Mouse (Mus musculus): Measurements from ENCODE around the gene Clec2i. TPM values are rescaled to one million over a fixed set of nuclear protein-coding genes. Genes with fewer than 3 reads are reported as not detected.
"Not testable (repeated sequence)": the region's sequence is repeated elsewhere in the genome, so short reads cannot be mapped to it uniquely, and the experiment has no call there.

Clec2i gene
- polyA plus RNA-seq, 1 experiment: not detected

GRCm38 (mm10) chr6:128857976-128858375, 29.4 kb upstream of the Clec2i start:
- Histone ChIP-seq H3K27ac (ENCODE audit: insufficient read depth, low read length) (no peak overlapping the region), H3K4me1 (ENCODE audit: control insufficient read depth, insufficient read depth, low read length) (no peaks in the 10 kb centered on the region), H3K27me3 (ENCODE audit: control insufficient read depth, insufficient read depth, low read length) (no peaks in the 10 kb centered on the region), H3K4me3 (replicated peaks; ENCODE audit: insufficient read depth, low read depth, low read length) (no peak overlapping the region)
- no peak for DNase-seq
- WGBS: 94% methylated on average over 2 of the region's 2 CpGs
- TF ChIP-seq CTCF (IDR thresholded peaks at IDR 0.05; ENCODE audit: borderline replicate concordance, insufficient read depth, low read depth, low read length) (no peak), POLR2A (IDR thresholded peaks at IDR 0.05; ENCODE audit: borderline replicate concordance, insufficient read depth, low read length) (no peak)

GRCm38 (mm10) chr6:128868861-128869260, 18.5 kb upstream of the Clec2i start:
- no peak for TF ChIP-seq POLR2A (IDR thresholded peaks at IDR 0.05; ENCODE audit: borderline replicate concordance, insufficient read depth, low read length)
- TF ChIP-seq CTCF (IDR thresholded peaks at IDR 0.05; ENCODE audit: borderline replicate concordance, insufficient read depth, low read depth, low read length): no peak
- no peak for DNase-seq
- no peaks in the 10 kb centered on the region for H3K27me3 ChIP-seq (ENCODE audit: control insufficient read depth, insufficient read depth, low read length)
- WGBS: 28% methylated on average over 3 of the region's 3 CpGs
- no peak overlapping the region for H3K4me3 ChIP-seq (replicated peaks; ENCODE audit: insufficient read depth, low read depth, low read length)
- H3K27ac ChIP-seq (ENCODE audit: insufficient read depth, low read length): no peak overlapping the region
- H3K4me1 ChIP-seq (ENCODE audit: control insufficient read depth, insufficient read depth, low read length): no peaks in the 10 kb centered on the region

GRCm38 (mm10) chr6:128871910-128872610, 15.3 kb upstream of the Clec2i start:
- no peak for DNase-seq
- TF ChIP-seq CTCF (IDR thresholded peaks at IDR 0.05; ENCODE audit: borderline replicate concordance, insufficient read depth, low read depth, low read length): no peak
- no peak for TF ChIP-seq POLR2A (IDR thresholded peaks at IDR 0.05; ENCODE audit: borderline replicate concordance, insufficient read depth, low read length)
- Histone ChIP-seq H3K27ac (ENCODE audit: insufficient read depth, low read length) (no peak overlapping the region), H3K27me3 (ENCODE audit: control insufficient read depth, insufficient read depth, low read length) (no peaks in the 10 kb centered on the region), H3K4me3 (replicated peaks; ENCODE audit: insufficient read depth, low read depth, low read length) (no peak overlapping the region), H3K4me1 (ENCODE audit: control insufficient read depth, insufficient read depth, low read length) (no peaks in the 10 kb centered on the region)
- 87% methylated on average over 1 of the region's 1 CpGs for WGBS

DNA sequence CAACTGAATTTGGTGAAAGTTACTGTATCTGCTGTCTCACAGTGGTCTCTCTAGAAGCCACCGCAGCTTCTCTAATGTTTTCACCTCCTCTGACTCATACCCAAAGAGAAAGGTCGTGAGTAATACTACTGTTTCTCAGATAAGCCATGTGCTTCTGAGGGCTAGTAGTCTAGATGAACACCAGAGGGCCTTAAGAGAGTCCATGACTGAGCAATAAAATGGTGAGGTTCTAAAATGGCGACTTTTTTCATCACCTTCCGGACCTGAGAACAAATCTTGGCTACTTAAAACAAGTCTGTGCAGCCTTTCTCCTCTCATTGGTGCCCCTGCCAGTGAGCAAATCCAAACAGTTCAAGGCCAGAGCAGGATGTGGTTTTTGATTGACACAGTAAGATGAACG, 1.4 kb downstream of the Clec2i start:
- H3K4me1 ChIP-seq (ENCODE audit: control insufficient read depth, insufficient read depth, low read length): no peaks in the 10 kb centered on the region
- TF ChIP-seq CTCF (IDR thresholded peaks at IDR 0.05; ENCODE audit: borderline replicate concordance, insufficient read depth, low read depth, low read length) (no peak), POLR2A (IDR thresholded peaks at IDR 0.05; ENCODE audit: borderline replicate concordance, insufficient read depth, low read length) (no peak)
- WGBS: 73% methylated on average over 5 of the region's 5 CpGs
- H3K27ac ChIP-seq (ENCODE audit: insufficient read depth, low read length): no peak overlapping the region
- no peak for DNase-seq
- H3K27me3 ChIP-seq (ENCODE audit: control insufficient read depth, insufficient read depth, low read length): no peaks in the 10 kb centered on the region
- H3K4me3 ChIP-seq (replicated peaks; ENCODE audit: insufficient read depth, low read depth, low read length): no peak overlapping the region

DNA sequence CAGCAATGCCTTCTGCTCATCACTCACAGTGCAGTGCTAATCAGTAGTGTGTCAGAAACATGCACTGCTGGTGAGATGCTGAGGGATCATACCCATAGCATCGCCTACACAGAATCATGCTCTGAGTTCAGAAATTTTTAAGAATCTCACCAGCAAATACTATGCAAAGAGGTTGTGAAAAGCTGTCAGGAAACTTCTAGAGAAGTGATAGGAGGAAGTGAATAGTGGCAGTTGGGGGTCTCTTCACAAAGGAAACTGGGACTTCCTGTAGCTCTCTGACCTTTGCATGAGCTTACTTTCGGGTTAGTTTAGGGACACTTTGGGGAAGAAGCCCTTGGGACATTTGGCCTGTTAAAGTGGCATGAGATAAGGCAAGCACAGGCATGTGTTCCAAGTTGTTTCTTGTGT, 3.6 kb downstream of the Clec2i start, which contains the start of gene BC035044:
TSS of gene BC035044 (minus strand) at position 179 of the 408 bp plus-strand sequence.
- DNase-seq: no peak
- no peaks in the 10 kb centered on the region for H3K27me3 ChIP-seq (ENCODE audit: control insufficient read depth, insufficient read depth, low read length)
- TF ChIP-seq POLR2A (IDR thresholded peaks at IDR 0.05; ENCODE audit: borderline replicate concordance, insufficient read depth, low read length) (no peak), CTCF (IDR thresholded peaks at IDR 0.05; ENCODE audit: borderline replicate concordance, insufficient read depth, low read depth, low read length) (no peak)
- H3K4me3 ChIP-seq (replicated peaks; ENCODE audit: insufficient read depth, low read depth, low read length): no peak within 1 kb of the TSS
- 75% methylated on average over 2 of the region's 2 CpGs for WGBS
- H3K27ac ChIP-seq (ENCODE audit: insufficient read depth, low read length): no peak within 1 kb of the TSS
- H3K4me1 ChIP-seq (ENCODE audit: control insufficient read depth, insufficient read depth, low read length): no peaks in the 10 kb centered on the region

GRCm38 (mm10) chr6:128895404-128896001, 8.1 kb downstream of the Clec2i start:
- Histone ChIP-seq H3K4me1 (ENCODE audit: control insufficient read depth, insufficient read depth, low read length) (no peaks in the 10 kb centered on the region), H3K27ac (ENCODE audit: insufficient read depth, low read length) (no peak overlapping the region), H3K27me3 (ENCODE audit: control insufficient read depth, insufficient read depth, low read length) (no peaks in the 10 kb centered on the region), H3K4me3 (replicated peaks; ENCODE audit: insufficient read depth, low read depth, low read length) (no peak overlapping the region)
- 91% methylated on average over 3 of the region's 3 CpGs for WGBS
- no peak for TF ChIP-seq POLR2A (IDR thresholded peaks at IDR 0.05; ENCODE audit: borderline replicate concordance, insufficient read depth, low read length)
- TF ChIP-seq CTCF (IDR thresholded peaks at IDR 0.05; ENCODE audit: borderline replicate concordance, insufficient read depth, low read depth, low read length): no peak
- no peak for DNase-seq

- no peaks in the 10 kb centered on the region for H3K27me3 ChIP-seq (ENCODE audit: control insufficient read depth, insufficient read depth, low read length)
- no peaks in the 10 kb centered on the region for H3K4me1 ChIP-seq (ENCODE audit: control insufficient read depth, insufficient read depth, low read length)
- TF ChIP-seq POLR2A (IDR thresholded peaks at IDR 0.05; ENCODE audit: borderline replicate concordance, insufficient read depth, low read length): no peak
- no peak for TF ChIP-seq CTCF (IDR thresholded peaks at IDR 0.05; ENCODE audit: borderline replicate concordance, insufficient read depth, low read depth, low read length)
- H3K27ac ChIP-seq (ENCODE audit: insufficient read depth, low read length): no peak overlapping the region
- 84% methylated on average over 2 of the region's 2 CpGs for WGBS
- DNase-seq: no peak
- H3K4me3 ChIP-seq (replicated peaks; ENCODE audit: insufficient read depth, low read depth, low read length): no peak overlapping the region
Observed at GRCm38 (mm10) chr6:128900044-128900443, 12.7 kb downstream of the Clec2i start.

DNA sequence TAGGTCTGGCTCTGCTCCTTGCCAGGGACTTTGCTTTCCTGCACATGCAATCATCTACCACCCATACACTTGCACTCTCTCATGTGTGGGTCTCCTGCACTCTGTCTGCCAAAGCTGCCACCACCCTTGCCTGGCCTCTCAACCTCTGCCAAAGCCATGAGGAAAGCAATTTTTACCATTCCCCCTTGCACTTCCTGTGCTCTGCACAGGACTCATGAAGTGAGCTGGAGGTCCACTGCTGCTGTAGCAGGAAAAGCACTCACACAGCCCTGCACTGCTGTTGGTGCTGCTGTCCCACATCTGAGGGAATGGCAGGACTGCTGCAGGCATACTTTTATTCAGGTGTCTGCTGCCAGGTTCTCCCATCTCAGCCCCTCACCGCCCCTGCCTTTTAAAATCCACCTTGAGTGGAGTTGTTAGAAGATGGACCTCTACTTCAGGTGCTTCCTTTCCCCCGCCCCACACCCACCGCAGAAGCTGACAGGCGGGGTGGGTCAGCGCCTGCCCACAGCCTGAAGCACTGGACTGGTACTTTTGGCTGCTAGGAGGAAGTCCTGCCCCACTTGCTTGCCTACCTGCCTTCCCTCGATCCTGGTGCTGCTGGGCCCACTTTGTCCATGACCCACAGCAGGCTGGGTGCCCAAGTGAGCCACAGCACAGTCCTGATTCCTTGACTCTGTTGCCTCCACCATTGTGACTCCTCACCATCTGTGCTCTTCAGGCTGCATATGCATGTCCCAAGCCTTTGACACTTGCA, 13.6 kb downstream of the Clec2i start:
- not testable (repeated sequence) for H3K27me3 ChIP-seq (ENCODE audit: control insufficient read depth, insufficient read depth, low read length); DNase-seq; H3K27ac ChIP-seq (ENCODE audit: insufficient read depth, low read length); H3K4me1 ChIP-seq (ENCODE audit: control insufficient read depth, insufficient read depth, low read length); H3K4me3 ChIP-seq (replicated peaks; ENCODE audit: insufficient read depth, low read depth, low read length)
- WGBS: 89% methylated on average over 6 of the region's 6 CpGs
